Mouse (Mus musculus): ENCODE measurements at regions not wholly inside any gene's neighbourhood (a gene's known extent, or its start where the extent isn't known, plus 50 kb on each side); places are given as distances from the start of the nearest gene placed in this dataset.

DNA sequence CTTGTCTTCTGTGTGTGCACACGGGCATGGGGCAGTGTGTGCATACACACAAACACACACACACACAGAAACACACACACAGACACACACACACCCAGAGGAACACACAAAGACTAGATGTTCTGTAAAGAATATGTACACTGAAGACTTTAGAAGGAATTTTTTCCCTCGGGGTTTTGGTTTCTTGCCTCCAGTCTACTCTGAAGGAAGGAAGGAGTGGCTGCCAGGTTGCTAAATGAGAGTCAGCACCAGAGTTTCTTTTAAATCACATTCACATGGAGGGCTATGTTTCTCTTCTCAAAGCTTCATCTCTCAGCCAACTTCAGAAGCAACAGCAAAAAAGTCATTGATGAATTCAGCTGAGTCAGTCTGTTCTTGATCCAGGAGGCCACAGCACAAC, 61.8 kb upstream of the Irf2bp2 start:
- DNase-seq, result no peak

GRCm38 (mm10) chr8:126654353-126654752, 60.6 kb upstream of the Irf2bp2 start:
- DNase-seq, result no peak

GRCm38 (mm10) chr8:126652151-126652550, 58.4 kb upstream of the Irf2bp2 start:
- no peak for DNase-seq

DNA sequence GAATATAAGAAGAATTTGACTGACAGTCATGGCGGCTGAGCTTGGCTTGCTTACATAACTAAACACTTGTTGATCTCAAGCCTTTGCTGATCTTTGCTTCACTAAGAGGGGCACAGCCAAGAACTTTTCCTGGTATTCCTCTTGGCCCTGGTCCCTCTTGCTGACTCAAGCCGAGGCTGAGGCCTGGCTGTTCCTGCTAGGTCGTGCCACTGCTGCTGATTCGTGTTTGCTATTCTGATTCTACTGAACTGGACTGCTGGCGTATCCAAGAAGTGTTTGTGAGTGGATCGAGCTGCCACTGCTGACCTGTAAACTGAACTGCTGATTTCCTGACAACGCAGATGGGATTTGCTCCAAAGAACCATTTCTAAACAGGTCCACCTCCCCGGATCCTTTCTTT, 57.2 kb upstream of the Irf2bp2 start:
- DNase-seq, result no peak

- DNase-seq, result no peak
Measured at GRCm38 (mm10) chr8:126649305-126649704, 55.5 kb upstream of the Irf2bp2 start.

- no peak for DNase-seq
Measured at GRCm38 (mm10) chr8:126647350-126647749, 53.6 kb upstream of the Irf2bp2 start.

GRCm38 (mm10) chr8:126646604-126647311, 53.0 kb upstream of the Irf2bp2 start:
- no peak for DNase-seq

GRCm38 (mm10) chr8:126644179-126644578, 50.4 kb upstream of the Irf2bp2 start:
- no peak for DNase-seq

All from liver (tissue).